Mouse (Mus musculus) small intestine, adult 2 months (tissue): ENCODE data around the gene Bcas3.

ENCODE experiments used
- CTCF ChIP-seq: fragments of 200-500 bp; IDR thresholded peaks from 2 replicates; pipeline ENCODE4 v1.5.1; 2012; ENCODE audit warnings: low read depth, mild to moderate bottlenecking, control low read depth, inconsistent platforms, low read length, moderate library complexity, mixed read lengths; ENCODE audit not compliant: insufficient replicate concordance, insufficient read length; ENCODE audit errors: extremely low read depth
- POLR2A ChIP-seq: fragments of 200-500 bp; IDR thresholded peaks from 2 replicates; pipeline ENCODE4 v1.6.1; 2012; ENCODE audit warnings: low read depth, mild to moderate bottlenecking, control low read depth, inconsistent platforms, low read length, moderate library complexity

GRCm38 (mm10) chr11:85644748-85645060 lies 291.7 kb downstream of the Bcas3 start:
- TF ChIP-seq CTCF, result no peak
- TF ChIP-seq POLR2A, result no peak
